Mouse (Mus musculus) kidney, embryonic 16.5 days (tissue): ENCODE data around the gene Trip10. TPM values are rescaled to one million over a fixed set of nuclear protein-coding genes. Genes with fewer than 3 reads are reported as not detected.

Source experiments
- ATAC-seq: fragments of 200-750 bp; cut with Nextera tagmentation; 2 replicates; pipeline ENCODE4 v1.8.0; 2017; ENCODE audit warnings: moderate TSS enrichment; ENCODE audit not compliant: low FRiP score, low TSS enrichment
- H3K27ac ChIP-seq: fragments of 300-500 bp; sonication (generic); 2 replicates; pipeline ENCODE4 v1.5.1; 2014; ENCODE audit warnings: low read length
- H3K27me3 ChIP-seq: fragments of 300-500 bp; sonication (generic); 2 replicates; pipeline ENCODE4 v1.6.1; 2014; ENCODE audit warnings: low read length, control low read depth, mixed read lengths; ENCODE audit not compliant: insufficient read depth
- H3K36me3 ChIP-seq: fragments of 300-500 bp; sonication (generic); 2 replicates; pipeline ENCODE4 v1.6.1; 2014; ENCODE audit warnings: low read length, control low read depth, mixed read lengths; ENCODE audit not compliant: insufficient read depth
- H3K4me1 ChIP-seq: fragments of 300-500 bp; sonication (generic); 2 replicates; pipeline ENCODE4 v1.6.1; 2014; ENCODE audit warnings: low read length, control low read depth, mixed read lengths; ENCODE audit not compliant: insufficient read depth
- H3K4me2 ChIP-seq: fragments of 300-500 bp; sonication (generic); replicated peaks from 2 replicates; pipeline ENCODE4 v1.6.1; 2014; ENCODE audit warnings: low read depth, low read length
- H3K4me3 ChIP-seq: fragments of 300-500 bp; sonication (generic); 2 replicates; pipeline ENCODE4 v1.5.1; 2014; ENCODE audit warnings: mild to moderate bottlenecking, low read length
- H3K9ac ChIP-seq: fragments of 300-500 bp; sonication (generic); replicated peaks from 2 replicates; pipeline ENCODE4 v1.6.1; 2014; ENCODE audit warnings: low read length
- H3K9me3 ChIP-seq: fragments of 300-500 bp; sonication (generic); 2 replicates; pipeline ENCODE4 v1.6.1; 2016; ENCODE audit warnings: low read length, control low read depth
- WGBS: fragments of 180-500 bp; shearing (Covaris S2); extraction: QIAGEN DNeasy Blood & Tissue Kit; methylation state at CpG from one replicate; pipeline ENCODE4 v1.1.7; 2014; 5-methylcytosine and 5-hydroxymethylcytosine counted together
- polyA plus RNA-seq: library from polyadenylated mRNA; unstranded; fragments of >200 nt; fragmentation: Nextera tagmentation; extraction: Ambion mirVana; gene quantifications from 2 replicates; pipeline ENCODE4 v1.2.1, GENCODE M21; 2015

Gene Trip10
- polyA plus RNA-seq, 1 experiment from 2014 or later, result 52.6 TPM

- ATAC-seq, result no peak
- H3K4me2 ChIP-seq, result peak overlapping the region; percentile 95
- 5% methylated on average over 13 of the region's 13 CpGs for WGBS
Observed at GRCm38 (mm10) chr17:57248771-57249170, 484 bp upstream of the Trip10 start.

GRCm38 (mm10) chr17:57250461-57251160 lies 1.4 kb downstream of the Trip10 start:
- H3K36me3 ChIP-seq, result peaks cover 26% of the 10 kb centered on the region
- H3K27me3 ChIP-seq, result no peaks in the 10 kb centered on the region
- no peaks in the 10 kb centered on the region for H3K9me3 ChIP-seq
- peak overlapping the region; percentile 95 for H3K4me2 ChIP-seq
- 2% methylated on average over 33 of the region's 33 CpGs for WGBS
- H3K9ac ChIP-seq, result peak overlapping the region; percentile 81
- peak overlapping the region; percentile 75 for H3K27ac ChIP-seq
- no peak for ATAC-seq
- H3K4me1 ChIP-seq, result peaks cover 18% of the 10 kb centered on the region
- peak overlapping the region; percentile 87 for H3K4me3 ChIP-seq

More at GRCm38 (mm10) chr17:57248771-57249170, 484 bp upstream of the Trip10 start:
- H3K9ac ChIP-seq, result peak overlapping the region; percentile 74
- peak overlapping the region; percentile 87 for H3K4me3 ChIP-seq
- peaks cover 8% of the 10 kb centered on the region for H3K36me3 ChIP-seq
- peaks cover 18% of the 10 kb centered on the region for H3K4me1 ChIP-seq
- no peaks in the 10 kb centered on the region for H3K9me3 ChIP-seq
- H3K27me3 ChIP-seq, result no peaks in the 10 kb centered on the region
- H3K27ac ChIP-seq, result peak overlapping the region; percentile 88

- peaks cover 12% of the 10 kb centered on the region for H3K4me1 ChIP-seq
- no peak for ATAC-seq
- no peaks in the 10 kb centered on the region for H3K9me3 ChIP-seq
- H3K4me2 ChIP-seq, result no peak overlapping the region
- H3K27ac ChIP-seq, result no peak overlapping the region
- H3K4me3 ChIP-seq, result no peak overlapping the region
- peaks cover 26% of the 10 kb centered on the region for H3K36me3 ChIP-seq
- H3K27me3 ChIP-seq, result no peaks in the 10 kb centered on the region
- H3K9ac ChIP-seq, result no peak overlapping the region
- 96% methylated on average over 3 of the region's 3 CpGs for WGBS
Observed at GRCm38 (mm10) chr17:57251431-57251830, 2.2 kb downstream of the Trip10 start.

DNA sequence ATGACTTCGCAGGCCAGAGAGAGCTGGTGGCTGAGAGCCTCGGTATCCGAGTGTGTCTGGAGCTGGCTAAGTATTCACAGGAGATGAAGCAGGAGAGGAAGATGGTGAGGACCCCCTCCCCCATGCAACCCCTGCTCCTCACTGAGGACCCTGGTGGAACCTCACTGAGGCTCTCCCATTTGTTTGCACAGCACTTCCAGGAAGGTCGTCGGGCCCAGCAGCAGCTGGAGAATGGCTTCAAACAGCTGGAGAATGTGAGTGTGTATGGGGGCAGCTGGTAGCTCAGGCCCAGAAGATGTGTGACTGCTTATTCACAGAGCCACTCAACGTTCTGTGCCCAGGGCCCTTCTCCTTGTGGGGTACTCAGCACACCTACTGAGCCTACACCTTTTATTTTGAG lies 4.1 kb downstream of the Trip10 start:
- WGBS, result 69% methylated on average over 6 of the region's 6 CpGs
- no peak overlapping the region for H3K4me2 ChIP-seq
- H3K27ac ChIP-seq, result no peak overlapping the region
- no peaks in the 10 kb centered on the region for H3K9me3 ChIP-seq
- H3K4me3 ChIP-seq, result no peak overlapping the region
- peaks cover 8% of the 10 kb centered on the region for H3K4me1 ChIP-seq
- no peak for ATAC-seq
- no peaks in the 10 kb centered on the region for H3K27me3 ChIP-seq
- H3K9ac ChIP-seq, result no peak overlapping the region
- H3K36me3 ChIP-seq, result peaks cover 42% of the 10 kb centered on the region

DNA sequence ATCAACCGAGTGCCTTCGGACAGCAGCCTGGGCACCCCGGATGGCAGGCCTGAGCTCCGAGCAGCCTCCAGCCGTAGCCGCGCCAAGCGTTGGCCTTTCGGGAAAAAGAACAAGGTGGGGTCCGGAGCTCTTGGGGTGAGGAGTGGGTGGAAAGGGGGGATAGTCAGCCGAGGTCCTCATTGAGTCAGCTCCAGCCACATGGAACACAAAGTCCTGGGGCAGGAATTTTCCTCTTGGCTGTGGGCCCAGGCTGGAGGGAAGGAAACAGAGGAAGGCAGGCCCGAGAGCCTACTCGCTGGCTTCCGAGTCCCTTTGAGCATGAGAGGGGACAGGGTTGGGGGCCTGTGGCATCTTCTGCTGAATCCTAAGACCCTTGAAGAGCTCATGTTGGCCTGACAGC lies 6.1 kb downstream of the Trip10 start:
- 88% methylated on average over 14 of the region's 14 CpGs for WGBS
- no peak overlapping the region for H3K27ac ChIP-seq
- peaks cover 53% of the 10 kb centered on the region for H3K36me3 ChIP-seq
- H3K4me1 ChIP-seq, result 0 out of 2 replicates have a peak, but pooled peaks cover 3% of the 10 kb centered on the region
- H3K4me2 ChIP-seq, result no peak overlapping the region
- no peaks in the 10 kb centered on the region for H3K27me3 ChIP-seq
- H3K4me3 ChIP-seq, result no peak overlapping the region
- no peaks in the 10 kb centered on the region for H3K9me3 ChIP-seq
- no peak for ATAC-seq
- no peak overlapping the region for H3K9ac ChIP-seq

GRCm38 (mm10) chr17:57256921-57257485 lies 7.7 kb downstream of the Trip10 start:
- Histone ChIP-seq H3K4me1 (no peaks in the 10 kb centered on the region), H3K9ac (no peak overlapping the region), H3K9me3 (no peaks in the 10 kb centered on the region), H3K4me2 (no peak overlapping the region), H3K27ac (no peak overlapping the region), H3K4me3 (no peak overlapping the region), H3K27me3 (no peaks in the 10 kb centered on the region), H3K36me3 (peaks cover 67% of the 10 kb centered on the region)
- no peak for ATAC-seq
- WGBS, result 94% methylated on average over 22 of the region's 22 CpGs

DNA sequence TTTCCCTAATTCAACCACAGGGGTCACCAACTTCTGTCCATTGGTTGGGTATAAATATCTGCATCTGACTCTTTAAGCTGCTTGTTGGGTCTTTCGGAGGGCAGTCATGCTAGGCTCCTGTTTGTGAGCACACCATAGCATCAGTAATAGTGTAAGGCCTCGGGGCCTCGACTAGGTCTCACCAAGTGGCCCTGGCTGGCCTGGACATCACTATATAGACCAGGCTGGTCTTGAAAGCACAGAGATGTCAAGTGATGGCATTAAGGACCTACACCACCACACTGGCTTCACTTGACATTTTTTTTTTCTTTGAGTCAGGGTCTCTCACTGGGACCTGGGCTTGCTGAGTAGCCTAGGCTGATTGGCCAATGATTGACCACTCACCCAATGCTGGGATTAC lies 8.9 kb downstream of the Trip10 start:
- no peak overlapping the region for H3K4me3 ChIP-seq
- H3K27me3 ChIP-seq, result no peaks in the 10 kb centered on the region
- H3K27ac ChIP-seq, result no peak overlapping the region
- peaks cover 76% of the 10 kb centered on the region for H3K36me3 ChIP-seq
- ATAC-seq, result no peak
- H3K9me3 ChIP-seq, result no peaks in the 10 kb centered on the region
- 96% methylated on average over 3 of the region's 3 CpGs for WGBS
- H3K9ac ChIP-seq, result no peak overlapping the region
- H3K4me2 ChIP-seq, result no peak overlapping the region
- H3K4me1 ChIP-seq, result no peaks in the 10 kb centered on the region

GRCm38 (mm10) chr17:57259742-57260141 lies 10.5 kb downstream of the Trip10 start:
- no peaks in the 10 kb centered on the region for H3K9me3 ChIP-seq
- no peak overlapping the region for H3K4me2 ChIP-seq
- no peak for ATAC-seq
- H3K27me3 ChIP-seq, result no peaks in the 10 kb centered on the region
- no peak overlapping the region for H3K27ac ChIP-seq
- H3K9ac ChIP-seq, result no peak overlapping the region
- peaks cover 65% of the 10 kb centered on the region for H3K36me3 ChIP-seq
- no peak overlapping the region for H3K4me3 ChIP-seq
- WGBS, result 93% methylated on average over 8 of the region's 8 CpGs
- H3K4me1 ChIP-seq, result no peaks in the 10 kb centered on the region

DNA sequence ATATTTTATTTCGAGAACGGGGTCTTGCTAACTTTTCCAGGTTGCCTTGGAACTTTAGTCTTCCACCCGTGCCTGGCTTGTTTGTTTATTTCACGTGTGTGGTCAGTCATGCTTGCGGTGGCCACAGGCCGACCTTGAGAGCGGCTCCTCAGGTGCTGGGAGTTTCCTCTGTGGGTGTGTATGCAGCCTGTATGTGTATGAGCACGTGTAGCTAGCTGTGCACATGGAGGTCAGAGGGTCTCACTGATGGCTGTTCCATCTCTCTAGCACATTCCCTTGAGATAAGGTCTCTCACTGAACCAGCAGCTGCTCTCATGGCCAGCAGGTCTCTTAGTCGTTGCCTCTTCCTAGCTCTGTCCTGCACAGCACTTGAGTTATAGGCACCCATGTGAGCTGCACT lies 11.1 kb downstream of the Trip10 start:
- 79% methylated on average over 9 of the region's 9 CpGs for WGBS
- Histone ChIP-seq H3K36me3 (peaks cover 59% of the 10 kb centered on the region), H3K9ac (no peak overlapping the region), H3K4me1 (peaks cover 5% of the 10 kb centered on the region), H3K27me3 (no peaks in the 10 kb centered on the region), H3K4me3 (no peak overlapping the region), H3K27ac (no peak overlapping the region), H3K9me3 (no peaks in the 10 kb centered on the region), H3K4me2 (no peak overlapping the region)
- ATAC-seq, result no peak

- peaks cover 56% of the 10 kb centered on the region for H3K36me3 ChIP-seq
- H3K4me3 ChIP-seq, result no peak overlapping the region
- H3K27me3 ChIP-seq, result no peaks in the 10 kb centered on the region
- no peak overlapping the region for H3K27ac ChIP-seq
- H3K9me3 ChIP-seq, result no peaks in the 10 kb centered on the region
- ATAC-seq, result no peak
- no peak overlapping the region for H3K4me2 ChIP-seq
- peaks cover 8% of the 10 kb centered on the region for H3K4me1 ChIP-seq
- H3K9ac ChIP-seq, result no peak overlapping the region
- 93% methylated on average over 4 of the region's 4 CpGs for WGBS
Observed at GRCm38 (mm10) chr17:57261286-57261685, 12.0 kb downstream of the Trip10 start.
